Mouse (Mus musculus) heart, postnatal 0 days (tissue): ENCODE data around the gene Gm11554. TPM values are rescaled to one million over a fixed set of nuclear protein-coding genes. Genes with fewer than 3 reads are reported as not detected.
"Not testable (repeated sequence)": the region's sequence is repeated elsewhere in the genome, so short reads cannot be mapped to it uniquely, and the experiment has no call there.

Source experiments
- ATAC-seq: fragments of 200-750 bp; cut with Nextera tagmentation; 2 replicates; pipeline ENCODE4 v1.8.0; 2017; ENCODE audit warnings: low read depth, moderate number of reproducible peaks, moderate library complexity; ENCODE audit not compliant: insufficient read depth
- DNase-seq: peaks from one replicate; pipeline ENCODE4 v3.0.0-alpha.2; 2016; ENCODE audit warnings: low spot score
- H3K27ac ChIP-seq: fragments of 300-500 bp; sonication (generic); 2 replicates; pipeline ENCODE4 v1.5.1; 2014; ENCODE audit warnings: low read depth, mild to moderate bottlenecking
- H3K27me3 ChIP-seq: fragments of 300-500 bp; sonication (generic); 2 replicates; pipeline ENCODE4 v1.6.1; 2014; ENCODE audit warnings: low read length, mixed read lengths; ENCODE audit not compliant: control insufficient read depth, insufficient read depth
- H3K36me3 ChIP-seq: fragments of 300-500 bp; sonication (generic); replicated peaks from 2 replicates; pipeline ENCODE4 v1.6.1; 2014; ENCODE audit warnings: low read length, mixed read lengths; ENCODE audit not compliant: control insufficient read depth, insufficient read depth
- H3K4me1 ChIP-seq: fragments of 300-500 bp; sonication (generic); 2 replicates; pipeline ENCODE4 v1.6.1; 2014; ENCODE audit warnings: antibody characterized with exemption; ENCODE audit not compliant: control insufficient read depth, insufficient read depth
- H3K4me2 ChIP-seq: fragments of 300-500 bp; sonication (generic); 2 replicates; pipeline ENCODE4 v1.6.1; 2014; ENCODE audit warnings: low read depth, mild to moderate bottlenecking, low read length, moderate library complexity
- H3K4me3 ChIP-seq: fragments of 300-500 bp; sonication (generic); 2 replicates; pipeline ENCODE4 v1.5.1; 2014; ENCODE audit warnings: low read depth, low read length
- H3K9ac ChIP-seq: fragments of 300-500 bp; sonication (generic); replicated peaks from 2 replicates; pipeline ENCODE4 v1.6.1; 2014; ENCODE audit warnings: low read depth, low read length, mixed read lengths
- H3K9me3 ChIP-seq: fragments of 300-500 bp; sonication (generic); replicated peaks from 2 replicates; pipeline ENCODE4 v1.6.1; 2016; ENCODE audit warnings: low read length; ENCODE audit not compliant: control insufficient read depth
- CTCF ChIP-seq: IDR thresholded peaks from 2 replicates; pipeline ENCODE4 v1.5.1; 2016; ENCODE audit warnings: antibody characterized with exemption, control low read depth, low read depth
- EP300 ChIP-seq: IDR thresholded peaks from 2 replicates; pipeline ENCODE4 v1.6.1; 2016; ENCODE audit warnings: antibody characterized with exemption, low read depth
- WGBS: fragments of 180-500 bp; shearing (Covaris S2); extraction: QIAGEN DNeasy Blood & Tissue Kit; methylation state at CpG from one replicate; pipeline ENCODE4 v1.1.7; 2014; 5-methylcytosine and 5-hydroxymethylcytosine counted together
- polyA plus RNA-seq: library from polyadenylated mRNA; unstranded; fragments of >200 nt; fragmentation: Nextera tagmentation; extraction: Ambion mirVana; gene quantifications from 2 replicates; pipeline ENCODE4 v1.2.1, GENCODE M21; 2015
- total RNA-seq: library from RNA; depleted of rRNA; stranded (reverse); fragments of >200 nt; gene quantifications from 2 replicates; pipeline ENCODE4 v1.2.3, GENCODE M21; 2014; ENCODE audit warnings: low replicate concordance; rRNA removed

Gene Gm11554
- total RNA-seq, result not detected in 2 replicates
- not detected in 2 replicates for polyA plus RNA-seq

GRCm38 (mm10) chr11:99804346-99804745 is at the start of gene Gm11554:
Gm11554 (minus strand) TSS chr11:99804446.
- DNase-seq, H3K4me1 ChIP-seq, H3K27me3 ChIP-seq, H3K9ac ChIP-seq, H3K4me2 ChIP-seq, H3K36me3 ChIP-seq, H3K9me3 ChIP-seq, ATAC-seq, H3K4me3 ChIP-seq, H3K27ac ChIP-seq: not testable (repeated sequence)
- WGBS, result no CpG with 5 or more reads among the region's 1 CpGs

- DNase-seq (no peak), ATAC-seq (no peak)
- no peak for TF ChIP-seq CTCF
- no peak for TF ChIP-seq EP300
- Histone ChIP-seq H3K4me2 (no peak within 1 kb of the TSS), H3K36me3 (no peaks in the 10 kb centered on the region), H3K27ac (no peak within 1 kb of the TSS), H3K9ac (no peak within 1 kb of the TSS), H3K4me3 (no peak within 1 kb of the TSS), H3K9me3 (no peaks in the 10 kb centered on the region), H3K4me1 (no peaks in the 10 kb centered on the region), H3K27me3 (no peaks in the 10 kb centered on the region)
These were observed 47.3 kb upstream of the Gm11554 start, which contains the start of gene Krtap4-16 for GRCm38 (mm10) chr11:99851508-99851907. Krtap4-16 (minus strand) TSS chr11:99851608.

GRCm38 (mm10) chr11:99846746-99847145 is 42.5 kb upstream of the Gm11554 start:
- Histone ChIP-seq H3K36me3 (no peaks in the 10 kb centered on the region), H3K4me2 (no peak overlapping the region), H3K4me3 (no peak overlapping the region), H3K9ac (no peak overlapping the region), H3K4me1 (no peaks in the 10 kb centered on the region), H3K9me3 (no peaks in the 10 kb centered on the region), H3K27me3 (no peaks in the 10 kb centered on the region), H3K27ac (no peak overlapping the region)
- TF ChIP-seq EP300 (no peak), CTCF (no peak)
- no peak for DNase-seq
- WGBS, result 78% methylated on average over 2 of the region's 2 CpGs
- no peak for ATAC-seq

- TF ChIP-seq CTCF, result no peak
- TF ChIP-seq EP300, result no peak
- H3K4me1 ChIP-seq, result no peaks in the 10 kb centered on the region
- no peaks in the 10 kb centered on the region for H3K9me3 ChIP-seq
- H3K27ac ChIP-seq, result no peak overlapping the region
- no peaks in the 10 kb centered on the region for H3K36me3 ChIP-seq
- WGBS, result 67% methylated on average over 1 of the region's 1 CpGs
- H3K4me2 ChIP-seq, result no peak overlapping the region
- ATAC-seq (no peak), DNase-seq (no peak)
- H3K4me3 ChIP-seq, result no peak overlapping the region
- H3K9ac ChIP-seq, result no peak overlapping the region
- H3K27me3 ChIP-seq, result no peaks in the 10 kb centered on the region
These were observed 37.9 kb upstream of the Gm11554 start for GRCm38 (mm10) chr11:99842185-99842584.

- H3K36me3 ChIP-seq, result no peaks in the 10 kb centered on the region
- no peaks in the 10 kb centered on the region for H3K9me3 ChIP-seq
- H3K27ac ChIP-seq, result no peak within 1 kb of the TSS
- H3K9ac ChIP-seq, result no peak within 1 kb of the TSS
- H3K4me3 ChIP-seq, result no peak within 1 kb of the TSS
- no peak for DNase-seq
- H3K27me3 ChIP-seq, result no peaks in the 10 kb centered on the region
- 53% methylated on average over 1 of the region's 1 CpGs for WGBS
- H3K4me2 ChIP-seq, result no peak within 1 kb of the TSS
- H3K4me1 ChIP-seq, result no peaks in the 10 kb centered on the region
- TF ChIP-seq CTCF, result no peak
- TF ChIP-seq EP300, result no peak
- no peak for ATAC-seq
These were observed 33.7 kb upstream of the Gm11554 start, which contains the start of gene 2300003K06Rik for GRCm38 (mm10) chr11:99837966-99838365. 2300003K06Rik (minus strand) TSS chr11:99838066.

- DNase-seq, H3K9ac ChIP-seq, H3K27me3 ChIP-seq, H3K9me3 ChIP-seq, H3K4me2 ChIP-seq, H3K36me3 ChIP-seq, H3K27ac ChIP-seq, H3K4me1 ChIP-seq, ATAC-seq, H3K4me3 ChIP-seq: not testable (repeated sequence)
- 69% methylated on average over 2 of the region's 2 CpGs for WGBS
These were observed 11.3 kb upstream of the Gm11554 start, which contains the start of gene Gm11564 for GRCm38 (mm10) chr11:99815566-99815965. Gm11564 (minus strand) TSS chr11:99815666.

- H3K27me3 ChIP-seq, H3K4me3 ChIP-seq, DNase-seq, H3K36me3 ChIP-seq, H3K9ac ChIP-seq, H3K4me2 ChIP-seq, ATAC-seq, H3K9me3 ChIP-seq, H3K4me1 ChIP-seq, H3K27ac ChIP-seq: not testable (repeated sequence)
These were observed 5.5 kb upstream of the Gm11554 start, which contains the start of gene Krtap4-13 for GRCm38 (mm10) chr11:99809792-99810191. Krtap4-13 (minus strand) TSS chr11:99809892.

- not testable (repeated sequence) for H3K4me1 ChIP-seq, H3K4me2 ChIP-seq, H3K4me3 ChIP-seq, H3K9ac ChIP-seq, H3K27me3 ChIP-seq, DNase-seq, H3K36me3 ChIP-seq, ATAC-seq, H3K27ac ChIP-seq, H3K9me3 ChIP-seq
- WGBS, result no CpG with 5 or more reads among the region's 1 CpGs
These were observed 5.4 kb downstream of the Gm11554 start, which contains the start of gene Gm11569 for GRCm38 (mm10) chr11:99798832-99799231. Gm11569 (minus strand) TSS chr11:99798932.
